Mouse (Mus musculus) forebrain, embryonic 15.5 days (tissue): Measurements from ENCODE around the gene Cds2. TPM values are rescaled to one million over a fixed set of nuclear protein-coding genes. Genes with fewer than 3 reads are reported as not detected.
"Not testable (repeated sequence)": the region's sequence is repeated elsewhere in the genome, so short reads cannot be mapped to it uniquely, and the experiment has no call there.

Source experiments
- ATAC-seq: fragments of 200-750 bp; cut with Nextera tagmentation; replicated peaks from 2 replicates; pipeline ENCODE4 v1.8.0; 2017; ENCODE audit warnings: mild to moderate bottlenecking, moderate TSS enrichment, moderate library complexity
- H3K27ac ChIP-seq: fragments of 300-500 bp; sonication (generic); replicated peaks from 2 replicates; pipeline ENCODE4 v1.5.1; 2015; ENCODE audit warnings: mild to moderate bottlenecking, inconsistent platforms
- H3K27me3 ChIP-seq: fragments of 300-500 bp; sonication (generic); 2 replicates; pipeline ENCODE4 v1.6.1; 2015; ENCODE audit warnings: inconsistent platforms
- H3K36me3 ChIP-seq: fragments of 300-500 bp; sonication (generic); 2 replicates; pipeline ENCODE4 v1.6.1; 2015; ENCODE audit warnings: mild to moderate bottlenecking, inconsistent platforms
- H3K4me1 ChIP-seq: fragments of 300-500 bp; sonication (generic); 2 replicates; pipeline ENCODE4 v1.6.1; 2015; ENCODE audit warnings: inconsistent platforms
- H3K4me2 ChIP-seq: fragments of 300-500 bp; sonication (generic); replicated peaks from 2 replicates; pipeline ENCODE4 v1.6.1; 2015; ENCODE audit warnings: mild to moderate bottlenecking, inconsistent platforms
- H3K4me3 ChIP-seq: fragments of 300-500 bp; sonication (generic); 2 replicates; pipeline ENCODE4 v1.5.1; 2015; ENCODE audit warnings: mild to moderate bottlenecking, inconsistent platforms
- H3K9ac ChIP-seq: fragments of 300-500 bp; sonication (generic); replicated peaks from 2 replicates; pipeline ENCODE4 v1.6.1; 2015; ENCODE audit warnings: mild to moderate bottlenecking, inconsistent platforms
- H3K9me3 ChIP-seq: fragments of 300-500 bp; sonication (generic); 2 replicates; pipeline ENCODE4 v1.6.1; 2016; ENCODE audit warnings: inconsistent platforms
- WGBS: fragments of 180-500 bp; shearing (Covaris S2); methylation state at CpG from one replicate; pipeline ENCODE4 v1.1.7; 2015; ENCODE audit warnings: mixed read lengths; 5-methylcytosine and 5-hydroxymethylcytosine counted together
- polyA plus RNA-seq: library from polyadenylated mRNA; unstranded; fragments of >200 nt; fragmentation: Nextera tagmentation; extraction: Ambion mirVana; gene quantifications from 2 replicates; pipeline ENCODE4 v1.2.1, GENCODE M21; 2015

The Cds2 gene
- polyA plus RNA-seq, result 25.7 and 27.6 TPM in 2 replicates

- Histone ChIP-seq H3K4me1 (peaks cover 17% of the 10 kb centered on the region), H3K27me3 (no peaks in the 10 kb centered on the region), H3K9me3 (no peaks in the 10 kb centered on the region), H3K9ac (peak within 1 kb of the TSS; percentile 92), H3K4me2 (peak within 1 kb of the TSS; percentile 61), H3K36me3 (no peaks in the 10 kb centered on the region), H3K4me3 (peak within 1 kb of the TSS; percentile 95), H3K27ac (peak within 1 kb of the TSS; percentile 76)
- WGBS, result 1% methylated on average over 48 of the region's 49 CpGs
- ATAC-seq, result peak; percentile 99
These were observed at the start of gene Cds2 for GRCm38 (mm10) chr2:132262879-132263398. Cds2 (plus strand) TSS chr2:132263148.

DNA sequence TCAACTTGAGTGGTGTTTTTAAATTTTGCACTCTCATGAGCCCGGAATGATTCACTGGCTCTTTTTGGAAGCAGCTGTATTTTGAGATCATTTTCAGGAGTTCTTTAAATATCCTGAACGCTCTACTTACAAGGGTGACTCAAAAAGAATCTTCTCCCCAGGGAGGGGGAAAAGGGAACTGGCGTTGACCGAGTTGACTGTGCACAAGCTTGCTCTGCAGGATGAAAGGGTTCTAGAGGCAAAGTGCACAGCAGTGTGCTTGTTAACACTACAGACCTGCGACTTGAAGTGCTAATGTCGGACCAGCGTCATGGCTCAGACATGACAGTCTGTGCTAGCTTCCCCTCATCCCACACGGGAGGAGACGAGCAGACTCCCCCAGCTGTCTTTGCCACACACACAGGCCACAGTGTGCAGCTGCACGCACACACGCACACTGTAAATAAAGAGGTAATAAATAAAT lies 41.3 kb upstream of the Cds2 start:
- no peak for ATAC-seq
- Histone ChIP-seq H3K27me3 (no peaks in the 10 kb centered on the region), H3K36me3 (no peaks in the 10 kb centered on the region), H3K9ac (no peak overlapping the region), H3K4me3 (no peak overlapping the region), H3K9me3 (no peaks in the 10 kb centered on the region), H3K4me1 (no peaks in the 10 kb centered on the region), H3K4me2 (no peak overlapping the region), H3K27ac (no peak overlapping the region)
- WGBS, result 77% methylated on average over 11 of the region's 11 CpGs

GRCm38 (mm10) chr2:132224359-132224758 lies 38.6 kb upstream of the Cds2 start:
- Histone ChIP-seq H3K27ac (no peak overlapping the region), H3K27me3 (no peaks in the 10 kb centered on the region), H3K9me3 (no peaks in the 10 kb centered on the region), H3K9ac (no peak overlapping the region), H3K4me3 (no peak overlapping the region), H3K4me1 (no peaks in the 10 kb centered on the region), H3K4me2 (no peak overlapping the region), H3K36me3 (no peaks in the 10 kb centered on the region)
- no peak for ATAC-seq
- 91% methylated on average over 4 of the region's 4 CpGs for WGBS

GRCm38 (mm10) chr2:132232413-132232945 lies 30.5 kb upstream of the Cds2 start:
- ATAC-seq, result no peak
- no peak overlapping the region for H3K4me3 ChIP-seq
- no peak overlapping the region for H3K4me2 ChIP-seq
- no peak overlapping the region for H3K9ac ChIP-seq
- WGBS, result 79% methylated on average over 3 of the region's 3 CpGs
- no peaks in the 10 kb centered on the region for H3K4me1 ChIP-seq
- H3K36me3 ChIP-seq, result no peaks in the 10 kb centered on the region
- H3K9me3 ChIP-seq, result no peaks in the 10 kb centered on the region
- no peak overlapping the region for H3K27ac ChIP-seq
- H3K27me3 ChIP-seq, result no peaks in the 10 kb centered on the region

- Histone ChIP-seq H3K27me3 (no peaks in the 10 kb centered on the region), H3K27ac (no peak overlapping the region), H3K4me1 (no peaks in the 10 kb centered on the region), H3K4me2 (no peak overlapping the region), H3K4me3 (no peak overlapping the region), H3K36me3 (no peaks in the 10 kb centered on the region), H3K9me3 (no peaks in the 10 kb centered on the region), H3K9ac (no peak overlapping the region)
- no peak for ATAC-seq
- WGBS, result 57% methylated on average over 16 of the region's 16 CpGs
These were observed 28.8 kb upstream of the Cds2 start for GRCm38 (mm10) chr2:132233985-132234765.

DNA sequence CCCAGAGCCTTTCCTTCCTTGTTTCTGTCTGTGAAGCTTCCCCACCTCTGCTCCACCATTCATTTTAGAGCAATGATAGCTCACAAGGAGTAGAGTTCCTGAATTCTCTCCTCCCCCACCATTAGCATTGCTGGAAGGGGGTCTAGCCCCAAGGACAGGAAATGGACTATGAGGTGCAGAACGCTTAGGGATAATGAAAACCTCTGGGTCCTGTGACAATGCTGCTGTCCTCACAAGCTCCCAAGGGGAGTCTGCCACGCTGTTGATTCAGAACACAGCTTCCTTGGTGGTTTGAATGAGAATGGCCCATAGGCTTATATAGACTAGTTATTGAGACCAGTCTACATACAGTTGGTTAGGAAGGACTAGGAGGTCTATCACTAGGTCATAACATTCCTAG lies 27.7 kb upstream of the Cds2 start:
- Histone ChIP-seq H3K36me3 (no peaks in the 10 kb centered on the region), H3K27me3 (no peaks in the 10 kb centered on the region), H3K4me2 (no peak overlapping the region), H3K9ac (no peak overlapping the region), H3K27ac (no peak overlapping the region), H3K4me1 (no peaks in the 10 kb centered on the region), H3K9me3 (no peaks in the 10 kb centered on the region), H3K4me3 (no peak overlapping the region)
- ATAC-seq, result no peak
- WGBS, result 59% methylated on average over 2 of the region's 2 CpGs

- H3K27me3 ChIP-seq, result no peaks in the 10 kb centered on the region
- WGBS, result 83% methylated on average over 7 of the region's 7 CpGs
- no peak for ATAC-seq
These were observed 27.0 kb upstream of the Cds2 start for GRCm38 (mm10) chr2:132235975-132236374.

GRCm38 (mm10) chr2:132239434-132239833 lies 23.5 kb upstream of the Cds2 start:
- H3K36me3 ChIP-seq, ATAC-seq, H3K4me2 ChIP-seq, H3K27me3 ChIP-seq, H3K27ac ChIP-seq, H3K9me3 ChIP-seq, H3K4me3 ChIP-seq, H3K4me1 ChIP-seq, H3K9ac ChIP-seq: not testable (repeated sequence)
- WGBS, result 95% methylated on average over 3 of the region's 3 CpGs

More at GRCm38 (mm10) chr2:132235975-132236374, 27.0 kb upstream of the Cds2 start:
- no peak overlapping the region for H3K4me3 ChIP-seq
- no peaks in the 10 kb centered on the region for H3K36me3 ChIP-seq
- no peak overlapping the region for H3K9ac ChIP-seq
- H3K27ac ChIP-seq, result no peak overlapping the region
- no peak overlapping the region for H3K4me2 ChIP-seq
- H3K4me1 ChIP-seq, result no peaks in the 10 kb centered on the region
- no peaks in the 10 kb centered on the region for H3K9me3 ChIP-seq

DNA sequence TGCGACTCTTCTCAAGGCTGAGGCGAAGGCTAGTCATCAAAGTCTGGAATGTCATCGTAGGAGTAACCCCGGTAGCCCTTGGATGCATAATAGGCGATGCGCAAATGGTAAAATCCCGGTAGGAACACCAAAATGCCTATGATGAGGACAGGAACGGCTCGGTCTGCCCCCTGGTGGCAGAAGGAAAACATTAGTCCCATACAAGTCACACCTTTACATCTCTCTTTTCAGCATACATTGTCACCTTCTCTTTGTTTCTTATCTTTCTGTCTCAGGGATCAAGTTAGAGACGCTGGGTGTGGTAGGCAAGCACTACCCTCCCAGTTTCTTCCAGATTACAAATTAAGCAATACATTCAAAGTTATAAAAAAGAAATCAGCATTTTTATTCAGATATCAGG lies 22.5 kb upstream of the Cds2 start:
- H3K4me3 ChIP-seq, H3K27me3 ChIP-seq, H3K4me1 ChIP-seq, H3K27ac ChIP-seq, H3K9ac ChIP-seq, H3K9me3 ChIP-seq, H3K36me3 ChIP-seq, H3K4me2 ChIP-seq: not testable (repeated sequence)
- 25% methylated on average over 10 of the region's 10 CpGs for WGBS
- 0 out of 2 replicates have a peak, but pooled peaks have one; percentile 26 for ATAC-seq

- Histone ChIP-seq H3K9ac (no peak overlapping the region), H3K9me3 (no peaks in the 10 kb centered on the region), H3K36me3 (peaks cover 8% of the 10 kb centered on the region; the same call in 1 of the 2 replicates), H3K27me3 (no peaks in the 10 kb centered on the region), H3K4me1 (peaks cover 12% of the 10 kb centered on the region), H3K27ac (no peak overlapping the region), H3K4me2 (no peak overlapping the region), H3K4me3 (no peak overlapping the region)
- no peak for ATAC-seq
- 93% methylated on average over 3 of the region's 3 CpGs for WGBS
These were observed 19.6 kb upstream of the Cds2 start for GRCm38 (mm10) chr2:132243370-132243769.

DNA sequence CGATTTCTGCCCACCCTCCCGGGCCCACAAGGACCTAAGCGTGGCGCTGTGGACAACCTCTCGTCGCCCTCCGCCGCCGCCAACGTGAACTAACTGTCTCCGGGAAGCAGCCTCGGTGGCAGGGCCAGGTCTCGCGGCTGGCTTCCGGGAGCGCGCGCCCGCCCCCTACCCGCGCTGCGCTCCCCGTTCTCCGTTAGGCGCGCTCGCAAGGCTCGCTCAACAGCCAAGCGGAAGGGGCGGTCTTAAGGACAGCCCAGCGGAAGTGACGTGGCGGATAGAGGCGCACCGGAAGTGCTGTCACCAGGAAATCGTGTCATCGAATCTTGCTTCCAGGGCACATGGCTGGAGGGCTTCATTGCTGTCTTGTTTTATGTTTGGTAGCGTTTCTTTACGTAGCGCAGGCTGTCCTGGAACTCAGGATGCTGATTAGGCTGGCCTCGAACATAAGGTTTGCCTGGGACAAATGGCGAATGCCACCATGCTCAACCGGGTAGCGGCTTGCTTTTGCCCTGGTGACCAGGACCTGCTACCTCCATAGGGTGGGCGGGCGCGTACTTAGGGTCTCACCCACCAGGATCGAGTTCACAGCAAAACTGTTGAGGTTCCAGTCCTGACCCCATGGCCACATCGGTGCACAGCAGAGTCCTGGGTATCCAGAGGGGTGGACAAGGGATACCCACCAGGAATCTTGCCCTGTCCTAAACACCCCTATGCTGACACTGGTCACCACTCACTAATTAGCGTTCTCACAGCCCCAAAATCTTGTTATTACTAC lies 15.2 kb upstream of the Cds2 start, which contains the start of gene Tmem230:
Gene Tmem230, minus strand, starts transcription at position 269 of the 775 bp plus-strand sequence.
- WGBS, result 5% methylated on average over 50 of the region's 50 CpGs
- H3K9ac ChIP-seq, result peak within 1 kb of the TSS; percentile 75
- peak; percentile 93 for ATAC-seq

DNA sequence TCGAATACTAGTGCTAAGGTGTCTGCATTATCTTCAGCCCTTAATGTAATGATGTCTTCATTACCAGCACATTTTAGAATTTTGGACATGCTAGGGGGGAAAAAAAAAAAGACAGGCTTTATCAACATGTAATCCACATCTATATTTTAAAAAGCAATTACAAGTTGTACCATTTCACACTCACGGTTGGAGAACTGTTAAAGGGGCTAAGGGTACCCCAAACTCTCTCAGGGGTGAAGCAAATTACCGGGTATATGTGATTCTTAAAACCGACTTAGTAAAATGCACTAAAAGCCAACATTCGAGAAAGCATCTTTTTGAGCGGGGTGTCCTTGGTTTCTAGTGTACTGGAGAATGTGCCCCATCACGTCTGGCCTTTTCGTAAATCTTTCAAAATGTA lies 11.0 kb upstream of the Cds2 start:
- Histone ChIP-seq H3K27me3 (no peaks in the 10 kb centered on the region), H3K9ac (peak overlapping the region; percentile 49), H3K4me2 (peak overlapping the region; percentile 57), H3K36me3 (peaks cover 18% of the 10 kb centered on the region; the same call in 1 of the 2 replicates), H3K4me3 (peak overlapping the region; percentile 58), H3K9me3 (no peaks in the 10 kb centered on the region), H3K4me1 (peaks cover 45% of the 10 kb centered on the region), H3K27ac (no peak overlapping the region)
- ATAC-seq, result no peak
- 10% methylated on average over 8 of the region's 8 CpGs for WGBS

More for the DNA sequence above, 15.2 kb upstream of the Cds2 start, which contains the start of gene Tmem230:
- Histone ChIP-seq H3K27me3 (no peaks in the 10 kb centered on the region), H3K36me3 (peaks cover 27% of the 10 kb centered on the region), H3K9me3 (no peaks in the 10 kb centered on the region), H3K27ac (peak within 1 kb of the TSS; percentile 82), H3K4me3 (peak within 1 kb of the TSS; percentile 81), H3K4me1 (peaks cover 43% of the 10 kb centered on the region), H3K4me2 (peak within 1 kb of the TSS; percentile 83)
